Mouse (Mus musculus) bone marrow, adult 2 months (tissue): ENCODE results near the gene Vstm2l. TPM values are rescaled to one million over a fixed set of nuclear protein-coding genes. Genes with fewer than 3 reads are reported as not detected.

ENCODE experiments used
- H3K27ac ChIP-seq: fragments of 200-500 bp; 2 replicates; pipeline ENCODE4 v1.5.1; 2012; ENCODE audit warnings: low read depth, mild to moderate bottlenecking, control low read depth, inconsistent platforms, low read length; ENCODE audit not compliant: control insufficient read depth, poor library complexity, insufficient read depth
- H3K4me1 ChIP-seq: fragments of 200-500 bp; 2 replicates; pipeline ENCODE4 v1.6.1; 2011; ENCODE audit warnings: low read length; ENCODE audit not compliant: control insufficient read depth, insufficient read depth
- H3K4me3 ChIP-seq: fragments of 200-500 bp; replicated peaks from 2 replicates; pipeline ENCODE3; 2011; ENCODE audit warnings: mild to moderate bottlenecking, low read depth, low read length, control low read depth; ENCODE audit not compliant: control insufficient read depth
- CTCF ChIP-seq: fragments of 200-500 bp; IDR thresholded peaks from 2 replicates; pipeline ENCODE4 v1.5.1; 2011; ENCODE audit warnings: low read length, control low read depth; ENCODE audit not compliant: control insufficient read depth, insufficient read depth
- POLR2A ChIP-seq: fragments of 200-500 bp; IDR thresholded peaks from 2 replicates; pipeline ENCODE4 v1.6.1; 2011; ENCODE audit warnings: low read depth, mild to moderate bottlenecking, control low read depth, low read length, borderline replicate concordance; ENCODE audit not compliant: control insufficient read depth
- WGBS: fragments of 180-500 bp; shearing (Covaris S2); methylation state at CpG from one replicate; pipeline ENCODE4 v1.1.7; 2018; 5-methylcytosine and 5-hydroxymethylcytosine counted together
- polyA plus RNA-seq: library from polyadenylated mRNA; stranded (reverse); fragments of >200 nt; gene quantifications from 2 replicates; pipeline ENCODE4 v1.2.4, GENCODE M21; 2011; ENCODE audit warnings: low replicate concordance; ENCODE audit not compliant: missing spikeins, insufficient read depth, insufficient read length

Vstm2l gene
- polyA plus RNA-seq, 1 experiment, result not detected

- no peaks in the 10 kb centered on the region for H3K4me1 ChIP-seq
- TF ChIP-seq POLR2A, result no peak
- TF ChIP-seq CTCF, result no peak
- H3K27ac ChIP-seq, result no peak overlapping the region
- H3K4me3 ChIP-seq, result no peak overlapping the region
- 6% methylated on average over 18 of the region's 18 CpGs for WGBS
Observed at GRCm38 (mm10) chr2:157940586-157941185, 26.2 kb downstream of the Vstm2l start.

GRCm38 (mm10) chr2:157943514-157944155 is 29.2 kb downstream of the Vstm2l start:
- Histone ChIP-seq H3K4me1 (no peaks in the 10 kb centered on the region), H3K27ac (no peak overlapping the region), H3K4me3 (no peak overlapping the region)
- 2% methylated on average over 47 of the region's 47 CpGs for WGBS
- no peak for TF ChIP-seq POLR2A
- peak; percentile 46; the same call in 1 of the 2 replicates for TF ChIP-seq CTCF

DNA sequence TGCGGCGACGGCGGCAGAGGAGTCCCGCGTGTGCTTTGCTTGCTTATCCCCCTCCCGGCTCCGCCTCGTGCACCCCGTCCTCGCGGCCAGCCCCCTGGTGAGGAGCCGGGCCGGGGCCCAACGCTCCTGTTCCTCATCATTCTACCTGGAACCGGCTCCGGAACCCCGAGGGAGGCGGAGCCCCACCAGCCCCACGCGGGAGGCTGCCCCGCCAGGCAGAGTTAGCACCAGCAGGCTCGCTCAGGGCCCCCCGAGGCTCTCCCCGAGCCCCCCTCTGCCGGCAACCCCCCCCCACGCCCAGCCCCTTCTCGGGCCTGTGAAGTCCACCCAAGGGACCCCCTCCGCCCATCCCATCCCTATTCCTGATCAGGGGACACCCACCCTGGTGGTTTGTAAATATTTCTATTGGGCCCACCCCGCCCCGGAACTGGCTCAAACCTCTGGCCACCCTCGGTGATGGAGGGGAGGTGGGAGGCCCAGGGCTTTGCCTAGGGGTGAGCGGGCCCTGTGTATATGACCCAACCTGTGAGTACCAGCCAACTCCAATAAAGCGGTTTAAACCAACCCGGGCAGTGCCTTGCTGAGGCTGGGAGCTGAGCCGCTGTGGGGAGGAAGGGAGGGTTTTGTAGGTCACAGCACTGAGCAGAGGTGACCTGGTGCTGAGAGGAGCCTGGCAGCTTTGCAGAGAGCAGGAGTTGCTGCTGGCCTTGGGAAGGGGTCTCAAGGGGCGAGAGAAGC is 29.9 kb downstream of the Vstm2l start:
- Histone ChIP-seq H3K4me3 (no peak overlapping the region), H3K4me1 (no peaks in the 10 kb centered on the region), H3K27ac (no peak overlapping the region)
- TF ChIP-seq CTCF, result no peak
- TF ChIP-seq POLR2A, result no peak
- 15% methylated on average over 37 of the region's 37 CpGs for WGBS

DNA sequence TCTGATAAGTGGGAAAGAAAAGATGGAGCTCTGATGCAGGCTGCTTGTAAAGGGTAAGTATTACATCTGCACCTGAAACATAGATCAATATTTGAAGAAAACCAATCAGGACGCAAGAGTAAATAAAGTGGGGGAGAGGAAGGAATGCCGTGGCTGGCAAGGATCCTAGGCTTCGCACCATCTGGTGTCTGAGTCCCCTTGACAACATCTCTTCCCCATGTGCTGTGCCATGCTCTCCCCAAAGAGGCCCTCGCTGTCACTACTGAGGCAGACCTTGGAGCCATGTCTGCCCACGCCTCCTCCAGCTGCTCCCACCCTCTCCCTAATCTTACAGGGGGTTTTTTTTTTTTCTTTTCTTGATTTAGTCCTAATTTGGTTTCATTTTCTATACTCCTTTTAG is 39.5 kb downstream of the Vstm2l start:
- 71% methylated on average over 5 of the region's 5 CpGs for WGBS
- no peak for TF ChIP-seq CTCF
- no peak for TF ChIP-seq POLR2A
- Histone ChIP-seq H3K4me1 (no peaks in the 10 kb centered on the region), H3K4me3 (no peak overlapping the region), H3K27ac (no peak overlapping the region)

DNA sequence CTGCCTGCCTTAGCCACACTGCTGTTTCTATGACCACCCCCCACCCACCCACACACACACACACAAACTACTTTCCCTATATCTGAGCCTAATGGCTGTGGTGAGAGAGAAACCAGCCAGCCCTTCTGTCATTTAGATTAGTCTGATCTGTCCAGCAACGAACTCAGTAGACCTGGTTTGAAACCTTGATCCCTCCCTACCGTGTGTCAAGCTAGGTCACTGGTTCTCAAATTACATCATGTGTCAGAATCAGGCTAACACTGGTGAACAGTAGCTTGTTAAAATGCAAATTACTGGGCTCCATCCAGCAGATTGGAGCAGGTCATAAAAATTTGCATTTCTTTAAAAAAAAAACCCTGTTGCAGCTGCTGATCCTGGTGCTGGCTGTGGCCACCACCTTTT is 43.3 kb downstream of the Vstm2l start:
- TF ChIP-seq CTCF, result no peak
- TF ChIP-seq POLR2A, result no peak
- 13% methylated on average over 2 of the region's 2 CpGs for WGBS

GRCm38 (mm10) chr2:157967856-157968255 is 53.4 kb downstream of the Vstm2l start:
- 14% methylated on average over 3 of the region's 3 CpGs for WGBS
- no peak overlapping the region for H3K27ac ChIP-seq
- H3K4me3 ChIP-seq, result no peak overlapping the region
- TF ChIP-seq POLR2A (no peak), CTCF (no peak)
- H3K4me1 ChIP-seq, result no peaks in the 10 kb centered on the region

More for the DNA sequence above, 43.3 kb downstream of the Vstm2l start:
- Histone ChIP-seq H3K4me1 (no peaks in the 10 kb centered on the region), H3K4me3 (no peak overlapping the region), H3K27ac (no peak overlapping the region)

DNA sequence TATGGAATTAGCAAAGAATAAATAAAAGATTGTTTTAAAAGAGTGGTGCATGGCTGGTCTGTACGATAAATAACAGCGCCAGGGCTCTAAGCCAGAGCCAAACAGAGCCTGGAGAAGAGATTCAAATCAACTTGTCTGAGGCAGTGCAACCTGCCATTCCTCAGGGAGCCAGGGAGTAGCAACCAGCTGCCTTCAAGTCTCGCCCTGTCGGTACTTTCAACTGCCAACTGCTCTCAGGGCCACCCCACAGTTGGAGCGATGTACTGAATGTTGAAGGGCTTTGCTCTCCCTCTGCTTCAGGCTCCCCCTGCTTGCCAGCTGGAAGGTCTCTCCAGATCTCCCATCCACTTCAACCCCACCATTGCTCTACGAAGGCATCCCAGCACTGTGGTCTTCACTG is 55.7 kb downstream of the Vstm2l start:
- H3K27ac ChIP-seq, result no peak overlapping the region
- no peak for TF ChIP-seq POLR2A
- no peak for TF ChIP-seq CTCF
- H3K4me1 ChIP-seq, result no peaks in the 10 kb centered on the region; the same call in 1 of the 2 replicates
- H3K4me3 ChIP-seq, result no peak overlapping the region
- WGBS, result 68% methylated on average over 6 of the region's 6 CpGs

GRCm38 (mm10) chr2:157970669-157971068 is 56.2 kb downstream of the Vstm2l start:
- H3K4me3 ChIP-seq, result no peak overlapping the region
- WGBS, result 11% methylated on average over 3 of the region's 3 CpGs
- H3K4me1 ChIP-seq, result no peaks in the 10 kb centered on the region; the same call in 1 of the 2 replicates
- no peak overlapping the region for H3K27ac ChIP-seq
- no peak for TF ChIP-seq CTCF
- no peak for TF ChIP-seq POLR2A
